Mouse (Mus musculus) thymus, postnatal 25 days (tissue): ENCODE data around the gene Ptprr.

Experiments
- DNase-seq: peaks from one replicate; pipeline ENCODE4 v3.0.0; 2022

Ptprr gene

DNA sequence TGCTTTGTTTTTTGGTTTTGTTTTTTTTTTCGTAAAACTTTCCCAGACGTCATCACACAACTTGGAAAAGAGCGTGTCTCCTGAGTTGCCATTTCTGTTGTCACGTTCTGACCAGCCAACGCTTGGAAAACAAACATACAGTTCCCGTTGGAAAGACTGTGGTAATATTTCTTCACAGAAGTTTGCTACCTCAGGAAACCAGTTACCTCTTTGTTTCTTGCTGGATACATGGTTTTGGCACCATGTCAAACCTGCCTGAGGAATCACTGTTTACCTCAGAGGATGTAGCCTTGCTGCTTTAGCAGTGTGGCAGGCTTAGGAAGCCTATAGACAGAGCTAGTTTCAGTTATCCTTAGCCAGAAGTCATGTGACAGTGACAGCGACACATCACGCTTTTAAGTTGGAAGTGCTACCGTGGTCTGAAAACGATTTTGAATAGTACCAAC, 253.5 kb downstream of the Ptprr start:
- no peak for DNase-seq

GRCm38 (mm10) chr10:116272156-116272555, 254.1 kb downstream of the Ptprr start:
- DNase-seq, result no peak

GRCm38 (mm10) chr10:116275280-116275679, 257.3 kb downstream of the Ptprr start, which contains the start of gene Ptprb:
Gene Ptprb, plus strand, starts transcription at chr10:116275523.
- no peak for DNase-seq

- DNase-seq, result no peak
These were observed 268.8 kb downstream of the Ptprr start for GRCm38 (mm10) chr10:116286697-116287344.

DNA sequence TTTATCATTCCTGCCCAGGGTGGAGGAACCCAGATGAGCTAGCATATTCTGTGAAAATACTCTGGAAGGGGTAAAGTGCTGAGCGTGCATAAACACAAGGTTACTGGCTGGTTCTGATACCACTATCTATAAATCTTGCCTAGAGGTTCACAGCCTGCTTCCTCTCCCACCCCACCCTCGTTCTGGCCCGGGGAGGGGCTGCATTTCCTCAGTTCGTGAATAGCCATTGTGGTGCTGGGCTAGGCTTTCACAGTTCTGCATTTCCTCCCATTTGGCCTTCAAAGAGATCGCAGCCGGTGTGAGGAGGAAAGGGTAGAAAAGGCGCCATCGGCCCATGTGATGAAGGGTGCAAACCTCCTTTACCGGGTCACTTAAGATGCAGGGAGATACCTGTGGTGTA, 270.1 kb downstream of the Ptprr start:
- DNase-seq, result no peak

DNA sequence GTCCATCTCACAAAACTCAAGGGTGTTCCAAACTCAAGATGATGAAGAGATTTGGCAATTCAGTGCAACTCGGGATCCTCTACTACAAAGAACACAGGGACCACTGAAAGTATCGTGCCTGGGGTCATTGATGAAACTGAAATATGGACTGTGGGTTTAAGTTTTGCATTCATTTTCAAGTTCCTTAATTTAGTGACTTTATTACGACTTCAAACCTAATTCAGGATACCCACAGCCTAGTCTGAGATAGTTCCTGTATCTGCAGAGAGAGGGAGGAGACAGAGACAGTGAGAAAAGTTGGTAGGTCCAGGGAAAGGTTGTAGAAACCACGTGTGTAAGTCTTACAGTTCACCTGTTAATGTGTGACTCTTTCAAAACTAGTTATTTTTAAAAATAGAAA, 272.5 kb downstream of the Ptprr start:
- DNase-seq, result no peak

DNA sequence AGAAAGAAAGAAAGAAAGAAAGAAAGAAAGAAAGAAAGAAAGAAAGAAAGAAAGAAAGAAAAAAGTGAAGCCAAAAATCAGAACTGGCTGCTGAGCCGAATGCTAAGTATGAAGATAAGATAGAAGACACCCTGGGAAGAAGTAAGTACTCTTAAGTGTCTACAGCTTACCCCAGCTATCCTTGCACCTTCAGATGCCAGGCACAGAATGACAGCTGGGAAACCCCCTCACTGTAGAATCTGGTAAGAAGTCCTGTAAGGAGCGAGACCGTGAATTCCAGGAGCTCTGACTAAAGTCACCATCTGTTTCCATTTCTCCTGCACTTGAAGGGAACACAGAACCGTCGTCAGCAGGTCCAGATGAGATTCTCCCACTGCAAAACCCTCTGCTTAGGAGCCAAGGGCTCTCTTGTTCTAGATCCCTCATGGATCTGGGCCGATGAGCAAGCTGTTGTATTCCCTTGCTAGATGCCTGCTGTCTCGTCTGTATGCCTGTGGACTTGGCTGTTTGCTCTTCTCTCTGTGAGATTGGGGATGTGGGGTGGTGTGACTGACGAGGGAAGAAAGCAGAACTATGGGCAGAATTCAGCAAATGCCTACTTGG, 273.2 kb downstream of the Ptprr start:
- DNase-seq, result no peak

- DNase-seq, result no peak
These were observed 278.4 kb downstream of the Ptprr start for GRCm38 (mm10) chr10:116296439-116296838.

- no peak for DNase-seq
These were observed 279.8 kb downstream of the Ptprr start for GRCm38 (mm10) chr10:116297854-116298253.

- no peak for DNase-seq
These were observed 282.8 kb downstream of the Ptprr start for GRCm38 (mm10) chr10:116300824-116301223.

GRCm38 (mm10) chr10:116301258-116301657, 283.2 kb downstream of the Ptprr start:
- DNase-seq, result no peak

GRCm38 (mm10) chr10:116304355-116304754, 286.3 kb downstream of the Ptprr start:
- DNase-seq, result no peak

- DNase-seq, result no peak
These were observed 291.4 kb downstream of the Ptprr start for GRCm38 (mm10) chr10:116309460-116309859.

DNA sequence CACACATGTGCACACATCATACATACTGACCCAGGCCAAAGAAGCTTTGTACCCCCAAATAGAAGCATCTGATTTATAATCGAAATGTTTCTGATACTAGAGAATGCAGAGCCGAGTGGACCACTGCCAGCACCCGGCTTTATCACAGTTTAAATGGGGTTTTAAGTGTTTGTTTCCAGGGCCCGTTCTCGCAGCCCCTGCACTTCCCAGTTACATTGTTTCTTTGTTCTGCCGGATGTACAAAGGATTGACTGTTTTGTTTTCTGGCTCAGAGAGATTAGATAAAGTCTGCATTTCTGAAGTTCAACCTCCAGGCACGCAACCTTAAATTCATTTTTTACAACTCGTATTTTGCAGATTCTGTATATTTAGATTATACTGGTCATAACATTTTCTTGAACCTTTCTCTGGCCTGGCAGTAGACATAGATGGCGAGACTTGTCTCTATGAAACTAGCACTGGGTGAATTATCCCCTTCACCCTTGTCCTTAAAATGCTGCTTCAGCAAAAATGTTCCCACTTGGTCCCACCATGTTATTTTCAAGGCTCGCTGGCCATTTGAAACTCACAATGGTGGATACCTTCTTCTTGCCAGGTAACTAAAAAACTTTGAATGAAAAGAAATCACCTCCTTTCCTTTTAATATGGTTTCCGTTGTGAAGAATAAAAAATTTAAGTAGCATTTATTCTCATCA, 292.6 kb downstream of the Ptprr start:
- DNase-seq, result no peak

DNA sequence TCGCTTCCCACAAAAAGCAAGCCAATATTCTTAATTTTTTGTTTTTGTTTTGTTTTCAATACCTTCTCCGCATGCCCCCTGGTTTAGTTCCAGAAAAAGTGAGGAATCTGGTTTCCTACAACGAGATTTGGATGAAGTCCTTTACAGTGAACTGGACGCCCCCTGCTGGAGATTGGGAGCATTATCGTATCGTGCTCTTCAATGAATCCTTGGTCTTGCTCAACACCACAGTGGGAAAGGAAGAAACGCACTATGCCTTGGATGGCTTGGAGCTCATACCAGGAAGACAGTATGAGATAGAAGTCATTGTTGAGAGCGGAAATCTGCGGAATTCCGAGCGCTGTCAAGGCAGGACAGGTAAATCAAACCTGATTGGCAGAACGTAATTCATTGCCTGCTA, 301.2 kb downstream of the Ptprr start:
- peak; percentile 34 for DNase-seq
